Mouse (Mus musculus): Measurements from ENCODE around the gene A030003K21Rik.
"Not testable (repeated sequence)": the region's sequence is repeated elsewhere in the genome, so short reads cannot be mapped to it uniquely, and the experiment has no call there.

Gene A030003K21Rik

DNA sequence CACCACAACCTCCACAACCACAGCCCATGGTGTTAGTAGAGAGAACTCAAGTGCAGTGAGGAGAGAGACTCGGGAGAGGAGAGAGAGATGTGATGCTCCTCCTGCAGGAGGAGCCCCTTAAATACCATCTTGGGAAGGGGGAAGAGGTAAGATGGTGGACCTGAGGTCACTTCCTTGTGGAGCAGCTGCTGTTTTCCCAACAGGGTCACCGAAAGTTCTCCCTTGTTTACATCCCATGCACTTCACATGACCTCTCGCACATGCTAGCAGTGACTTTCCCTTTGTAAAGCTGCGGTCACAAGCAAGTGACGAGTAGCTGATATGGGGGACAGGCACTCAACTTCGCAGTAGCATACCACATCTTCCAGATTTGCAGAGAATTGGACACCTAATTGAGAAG lies at the start of gene A030003K21Rik:
TSS of gene A030003K21Rik (minus strand) at position 94 of the 400 bp plus-strand sequence.
- not testable (repeated sequence) for DNase-seq (ENCODE audit: low spot score)

- DNase-seq (ENCODE audit: low spot score): no peak
Measured at GRCm38 (mm10) chr1:82992093-82992492, 48.9 kb upstream of the A030003K21Rik start.

- no peak for DNase-seq (ENCODE audit: low spot score)
Measured at GRCm38 (mm10) chr1:82991596-82991995, 48.4 kb upstream of the A030003K21Rik start.

DNA sequence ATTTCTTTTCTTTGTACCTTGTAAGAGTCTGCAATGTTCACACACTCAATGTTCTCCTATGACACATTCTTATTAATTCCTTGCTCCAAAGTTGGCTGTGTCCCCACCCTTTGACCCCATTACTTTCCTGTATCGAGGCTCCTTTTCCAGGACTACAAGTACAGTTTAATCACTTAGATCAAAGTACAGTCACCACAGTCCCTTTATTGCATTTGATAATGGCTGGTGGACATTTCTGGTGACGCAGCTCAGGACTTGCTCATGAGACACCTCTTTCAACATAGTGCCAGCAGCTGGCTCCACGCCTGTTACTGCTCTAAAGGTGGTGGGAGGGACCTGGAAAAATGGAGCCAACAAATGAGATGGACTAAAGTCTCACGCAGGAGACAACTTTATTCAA lies 47.9 kb upstream of the A030003K21Rik start:
- DNase-seq (ENCODE audit: low spot score): no peak

GRCm38 (mm10) chr1:82987530-82988198 lies 44.5 kb upstream of the A030003K21Rik start:
- DNase-seq (ENCODE audit: low spot score): no peak

DNA sequence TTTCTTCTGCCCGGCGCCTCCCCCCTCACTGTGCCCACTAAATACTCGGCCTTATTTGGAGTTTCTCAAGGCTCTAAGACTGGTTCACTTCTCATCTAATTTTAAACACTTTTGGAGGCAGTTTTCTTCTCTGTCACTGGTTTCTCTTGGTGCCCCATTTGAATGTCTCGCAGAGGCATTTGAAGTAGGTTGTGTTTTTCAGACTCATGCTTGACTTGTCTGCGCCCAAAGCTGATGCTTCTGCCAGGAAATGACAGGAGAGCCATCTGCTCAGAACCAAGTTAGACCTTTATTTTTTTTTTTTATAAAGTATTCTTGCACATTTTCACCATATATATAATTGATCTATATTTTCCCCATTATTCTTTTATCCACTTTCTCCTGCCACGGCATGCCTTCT lies 43.5 kb upstream of the A030003K21Rik start:
- no peak for DNase-seq (ENCODE audit: low spot score)

DNA sequence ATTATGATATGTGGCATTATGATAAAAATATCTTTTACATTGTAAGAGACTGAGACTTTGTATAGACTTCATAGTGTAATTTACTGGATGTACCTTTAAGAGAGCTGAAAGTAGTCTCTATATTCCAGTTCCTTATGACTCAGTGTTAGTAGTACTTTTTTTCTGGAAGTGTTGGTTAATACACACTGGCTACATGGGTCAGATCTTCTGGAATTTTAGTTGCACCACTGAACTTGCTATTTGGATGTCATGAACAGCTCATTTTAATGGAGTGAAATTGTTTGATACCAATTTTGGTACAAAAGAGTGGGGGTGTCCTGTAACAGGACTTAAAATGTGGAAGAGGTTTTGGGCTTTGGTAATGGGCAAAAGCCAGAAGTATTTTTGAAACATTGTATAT lies 34.7 kb upstream of the A030003K21Rik start:
- no peak for DNase-seq (ENCODE audit: low spot score)

- DNase-seq (ENCODE audit: low spot score): no peak
Measured at GRCm38 (mm10) chr1:82975750-82976149, 32.6 kb upstream of the A030003K21Rik start.

- no peak for DNase-seq (ENCODE audit: low spot score)
Measured at GRCm38 (mm10) chr1:82974342-82974741, 31.2 kb upstream of the A030003K21Rik start.

DNA sequence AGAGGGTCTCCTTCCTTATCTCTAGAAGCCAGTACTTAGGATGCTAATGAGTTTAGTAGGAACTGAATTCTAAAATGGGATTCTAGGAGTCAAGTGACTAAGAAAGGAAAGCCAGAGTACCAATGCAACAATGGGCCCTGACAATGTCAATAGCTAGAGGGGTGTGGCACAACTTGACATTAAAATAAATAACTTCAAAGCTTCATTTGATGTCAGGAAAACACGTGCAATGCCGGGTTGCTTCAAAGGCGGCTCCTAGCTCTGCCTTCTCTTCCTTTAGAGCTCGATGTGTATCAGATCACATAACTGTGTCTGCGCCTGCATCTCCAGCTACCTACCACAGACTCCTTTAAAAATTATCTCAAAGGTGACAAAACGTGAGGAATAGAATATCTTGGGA lies 30.7 kb upstream of the A030003K21Rik start:
- DNase-seq (ENCODE audit: low spot score): no peak

DNA sequence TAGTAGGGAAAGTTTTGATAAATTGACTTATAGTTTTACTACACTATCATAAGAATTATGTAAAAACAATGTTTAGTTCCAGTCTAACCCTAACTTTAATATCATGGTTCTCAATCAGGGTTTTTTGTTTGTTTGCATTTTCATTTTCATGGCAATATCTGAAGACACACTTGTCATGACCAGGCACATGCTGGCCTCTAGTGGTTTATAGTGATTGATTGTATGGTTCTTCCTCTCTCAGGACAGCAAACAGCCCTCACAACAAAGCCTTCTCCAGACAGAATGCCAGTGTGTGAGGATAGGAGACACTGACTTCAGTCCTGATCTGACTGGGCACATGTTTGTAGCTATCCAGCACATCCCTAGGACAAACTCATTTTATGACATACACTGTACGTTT lies 30.1 kb upstream of the A030003K21Rik start:
- no peak for DNase-seq (ENCODE audit: low spot score)

DNA sequence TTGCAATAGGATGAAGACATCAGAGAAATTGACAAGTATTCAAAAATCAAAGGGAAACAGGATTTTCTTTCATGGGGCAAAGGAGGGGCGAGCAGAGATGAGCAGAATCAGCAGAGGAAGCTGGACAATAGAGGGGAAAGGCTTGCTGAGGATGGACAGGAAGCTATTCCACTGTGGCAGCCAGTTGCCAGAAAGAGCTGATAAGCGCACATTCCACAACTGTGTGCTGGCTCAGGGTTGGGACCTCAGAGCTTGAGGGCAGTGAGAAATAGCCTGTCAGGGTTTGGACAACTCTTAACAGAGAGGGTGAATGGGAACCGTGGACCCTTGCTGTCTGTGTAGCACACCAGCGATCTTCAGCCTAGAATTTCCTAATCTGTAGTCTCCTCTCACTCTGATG lies 28.9 kb upstream of the A030003K21Rik start:
- no peak for DNase-seq (ENCODE audit: low spot score)

GRCm38 (mm10) chr1:82966413-82966812 lies 23.2 kb upstream of the A030003K21Rik start:
- DNase-seq (ENCODE audit: low spot score): no peak

DNA sequence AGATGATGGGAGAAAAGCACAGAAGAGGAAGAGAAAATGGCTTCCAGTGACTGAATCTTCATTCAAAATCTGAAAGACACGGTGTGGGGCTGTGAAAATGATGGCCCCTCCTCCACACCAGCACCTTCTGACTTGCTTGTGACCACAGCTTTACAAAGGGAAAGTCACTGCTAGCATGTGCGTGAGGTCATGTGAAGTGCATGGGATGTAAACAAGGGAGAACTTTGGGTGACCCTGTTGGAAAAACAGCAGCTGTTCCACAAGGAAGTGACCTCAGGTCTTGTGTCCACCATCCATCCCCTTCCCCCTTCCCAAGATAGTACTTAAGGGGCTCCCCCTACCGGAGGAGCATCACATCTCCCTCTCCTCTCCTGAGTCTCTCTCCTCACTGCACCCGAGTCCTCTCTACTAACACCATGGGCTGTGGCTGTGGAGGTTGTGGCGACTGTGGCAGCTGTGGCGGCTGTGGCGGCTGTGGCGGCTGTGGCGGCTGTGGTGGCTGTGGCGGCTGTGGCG lies 16.7 kb upstream of the A030003K21Rik start, which contains the start of gene Gm47955:
TSS of gene Gm47955 (plus strand) at position 417 of the 516 bp plus-strand sequence.
- DNase-seq (ENCODE audit: low spot score): no peak

GRCm38 (mm10) chr1:82955913-82956312 lies 12.7 kb upstream of the A030003K21Rik start, which contains the start of gene Gm7544:
Gene Gm7544, minus strand, starts transcription at chr1:82956013.
- DNase-seq (ENCODE audit: low spot score): not testable (repeated sequence)

DNA sequence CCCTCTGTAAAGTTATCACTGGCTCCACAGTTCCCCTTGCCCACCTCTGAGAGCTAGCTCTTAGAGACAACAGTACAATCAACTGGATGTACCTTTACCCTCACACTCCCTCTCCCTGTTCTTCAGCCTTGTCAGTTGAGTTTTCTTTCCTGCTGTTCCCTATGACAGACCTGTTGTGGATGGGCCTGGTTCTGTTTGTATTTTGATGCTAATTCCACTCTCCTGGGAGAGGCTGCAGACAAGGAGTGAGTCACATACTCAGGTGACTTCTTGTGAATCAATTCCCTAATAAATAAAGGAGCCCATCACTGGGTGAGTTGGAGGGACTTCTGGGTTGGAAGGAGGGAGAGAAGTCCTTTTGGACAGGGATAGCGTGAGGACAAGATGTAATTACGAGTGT lies 5.4 kb upstream of the A030003K21Rik start:
- DNase-seq (ENCODE audit: low spot score): no peak

- DNase-seq (ENCODE audit: low spot score): not testable (repeated sequence)
Measured at GRCm38 (mm10) chr1:82946029-82946428, 2.8 kb upstream of the A030003K21Rik start.

DNA sequence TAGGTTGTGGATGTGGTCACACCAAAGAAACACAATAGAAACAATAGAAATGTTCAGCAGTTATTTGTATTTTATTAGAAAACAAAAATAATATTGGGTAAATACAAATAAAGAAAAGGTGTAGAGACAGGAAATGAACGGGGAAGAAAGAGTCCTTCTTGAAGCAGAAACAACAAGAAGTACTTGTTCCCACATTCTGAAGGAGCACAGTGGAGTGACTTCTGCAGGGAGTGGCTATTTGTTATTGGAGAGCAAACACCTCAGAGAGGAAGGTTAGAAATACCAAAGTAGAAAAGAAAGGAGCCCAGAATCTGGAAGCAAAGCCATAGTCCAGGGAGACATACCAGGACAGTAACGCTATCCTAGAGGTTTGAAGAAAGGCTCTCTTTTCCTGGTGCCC lies 683 bp downstream of the A030003K21Rik start:
- DNase-seq (ENCODE audit: low spot score): not testable (repeated sequence)

GRCm38 (mm10) chr1:82938666-82939065 lies 4.5 kb downstream of the A030003K21Rik start:
- no peak for DNase-seq (ENCODE audit: low spot score)

- DNase-seq (ENCODE audit: low spot score): not testable (repeated sequence)
Measured at GRCm38 (mm10) chr1:82931326-82931725, 11.9 kb downstream of the A030003K21Rik start, which contains the start of gene Gm6217. Gene Gm6217, minus strand, starts transcription at chr1:82931399.

DNA sequence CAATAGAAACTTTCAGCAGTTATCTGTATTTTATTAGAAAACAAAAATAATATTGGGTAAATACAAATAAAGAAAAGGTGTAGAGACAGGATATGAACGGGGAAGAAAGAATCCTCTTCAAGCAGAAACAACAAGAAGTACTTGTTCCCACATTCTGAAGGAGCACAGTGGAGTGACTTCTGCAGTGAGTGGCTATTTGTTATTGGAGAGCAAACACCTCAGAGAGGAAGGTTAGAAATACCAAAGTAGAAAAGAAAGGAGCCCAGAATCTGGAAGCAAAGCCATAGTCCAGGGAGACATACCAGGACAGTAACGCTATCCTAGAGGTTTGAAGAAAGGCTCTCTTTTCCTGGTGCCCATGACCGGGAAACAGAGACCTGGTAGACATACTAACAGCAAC lies 12.6 kb downstream of the A030003K21Rik start:
- DNase-seq (ENCODE audit: low spot score): not testable (repeated sequence)

GRCm38 (mm10) chr1:82924650-82925049 lies 18.5 kb downstream of the A030003K21Rik start, which contains the start of gene A030014E15Rik:
Gene A030014E15Rik, plus strand, starts transcription at chr1:82924917.
- DNase-seq (ENCODE audit: low spot score): no peak

- not testable (repeated sequence) for DNase-seq (ENCODE audit: low spot score)
Measured at GRCm38 (mm10) chr1:82913434-82913833, 29.8 kb downstream of the A030003K21Rik start.

GRCm38 (mm10) chr1:82913025-82913424 lies 30.2 kb downstream of the A030003K21Rik start, which contains the start of gene A030005L19Rik:
Gene A030005L19Rik, plus strand, starts transcription at chr1:82913325.
- no peak for DNase-seq (ENCODE audit: low spot score)
